Mouse (Mus musculus) small intestine, adult 2 months (tissue): ENCODE measurements around the gene Mdfic. TPM values are rescaled to one million over a fixed set of nuclear protein-coding genes. Genes with fewer than 3 reads are reported as not detected.

ENCODE experiments used
- H3K27ac ChIP-seq: fragments of 200-500 bp; 2 replicates; pipeline ENCODE4 v1.5.1; 2012; ENCODE audit warnings: low read depth, low read length, control low read depth, inconsistent platforms; ENCODE audit not compliant: insufficient read depth
- H3K27me3 ChIP-seq: fragments of 200-500 bp; 2 replicates; pipeline ENCODE4 v1.6.1; 2012; ENCODE audit warnings: mild to moderate bottlenecking, moderate library complexity, low read length, inconsistent platforms; ENCODE audit not compliant: control insufficient read depth, insufficient read depth
- H3K36me3 ChIP-seq: fragments of 200-500 bp; 2 replicates; pipeline ENCODE4 v1.6.1; 2012; ENCODE audit warnings: mild to moderate bottlenecking, low read length, control low read depth, inconsistent platforms; ENCODE audit not compliant: control insufficient read depth, insufficient read depth
- H3K4me1 ChIP-seq: fragments of 200-500 bp; 2 replicates; pipeline ENCODE4 v1.6.1; 2012; ENCODE audit warnings: low read length, inconsistent platforms, mixed read lengths; ENCODE audit not compliant: control insufficient read depth, insufficient read depth, insufficient read length
- H3K4me3 ChIP-seq: fragments of 200-500 bp; 2 replicates; pipeline ENCODE4 v1.5.1; 2012; ENCODE audit warnings: low read depth, mild to moderate bottlenecking, control low read depth, inconsistent platforms, low read length, moderate library complexity
- CTCF ChIP-seq: fragments of 200-500 bp; IDR thresholded peaks from 2 replicates; pipeline ENCODE4 v1.5.1; 2012; ENCODE audit warnings: low read depth, mild to moderate bottlenecking, control low read depth, inconsistent platforms, low read length, moderate library complexity, mixed read lengths; ENCODE audit not compliant: insufficient replicate concordance, insufficient read length; ENCODE audit errors: extremely low read depth
- POLR2A ChIP-seq: fragments of 200-500 bp; IDR thresholded peaks from 2 replicates; pipeline ENCODE4 v1.6.1; 2012; ENCODE audit warnings: low read depth, mild to moderate bottlenecking, control low read depth, inconsistent platforms, low read length, moderate library complexity
- WGBS: fragments of 180-500 bp; shearing (Covaris S2); methylation state at CpG from one replicate; pipeline ENCODE4 v1.1.7; 2018; 5-methylcytosine and 5-hydroxymethylcytosine counted together
- polyA plus RNA-seq: library from polyadenylated mRNA; depleted of rRNA; stranded (reverse); fragments of >200 nt; gene quantifications from 2 replicates; pipeline ENCODE4 v1.2.3, GENCODE M21; 2012

Gene Mdfic
- polyA plus RNA-seq, 1 experiment = 2.9 TPM

DNA sequence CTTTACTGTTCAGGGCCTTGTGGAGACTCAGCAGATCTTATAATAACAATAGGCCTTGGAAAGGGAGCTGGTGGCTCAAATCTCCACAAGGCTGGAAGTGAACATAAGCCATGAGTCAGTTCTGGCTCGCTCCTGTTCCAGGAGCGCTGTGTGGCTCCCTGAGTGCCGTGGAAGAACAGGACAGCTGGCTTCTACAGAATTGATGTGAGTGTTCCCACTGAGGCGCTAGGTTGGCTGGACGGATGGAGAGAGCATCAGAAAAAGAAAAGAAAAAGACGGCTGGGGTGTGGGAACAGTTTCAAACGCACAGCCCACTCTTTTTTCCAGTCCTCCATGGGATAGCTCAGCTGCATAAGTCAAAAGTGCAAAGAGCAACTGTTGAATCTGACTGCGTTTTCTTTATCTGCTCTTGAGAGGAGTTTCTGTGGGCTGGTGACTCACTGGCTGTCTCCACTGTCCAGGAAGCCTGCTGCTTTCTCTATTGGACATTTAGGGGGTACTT lies 22.9 kb downstream of the Mdfic start:
- Histone ChIP-seq H3K27me3 (no peaks in the 10 kb centered on the region), H3K4me1 (no peaks in the 10 kb centered on the region), H3K36me3 (0 out of 2 replicates have a peak, but pooled peaks cover 2% of the 10 kb centered on the region), H3K4me3 (no peak overlapping the region), H3K27ac (no peak overlapping the region)
- TF ChIP-seq POLR2A = no peak
- TF ChIP-seq CTCF = no peak
- WGBS = 57% methylated on average over 8 of the region's 8 CpGs

DNA sequence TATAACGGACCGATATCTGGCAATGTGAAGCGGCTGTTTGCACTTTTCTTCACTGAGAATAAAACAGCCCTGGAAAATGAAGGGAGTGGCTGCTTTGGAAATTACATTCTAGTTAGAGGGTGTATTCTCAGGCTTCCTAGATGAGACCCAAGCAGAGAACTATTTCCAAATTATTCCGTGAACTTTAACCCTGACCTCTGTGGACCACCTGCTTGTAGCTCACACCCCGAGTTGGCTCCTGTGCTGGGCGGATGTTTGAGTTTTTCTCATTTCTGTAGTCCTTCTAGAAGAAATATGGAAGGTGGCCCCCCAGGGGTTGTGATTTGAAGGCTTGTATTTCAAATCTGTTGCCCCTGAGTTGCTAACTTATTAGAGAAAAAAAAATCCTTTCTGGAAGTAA lies 23.3 kb downstream of the Mdfic start:
- H3K4me3 ChIP-seq = no peak overlapping the region
- H3K27ac ChIP-seq = no peak overlapping the region
- no peaks in the 10 kb centered on the region for H3K27me3 ChIP-seq
- WGBS = 61% methylated on average over 6 of the region's 6 CpGs
- 0 out of 2 replicates have a peak, but pooled peaks cover 2% of the 10 kb centered on the region for H3K36me3 ChIP-seq
- TF ChIP-seq CTCF (no peak), POLR2A (no peak)
- H3K4me1 ChIP-seq = no peaks in the 10 kb centered on the region

DNA sequence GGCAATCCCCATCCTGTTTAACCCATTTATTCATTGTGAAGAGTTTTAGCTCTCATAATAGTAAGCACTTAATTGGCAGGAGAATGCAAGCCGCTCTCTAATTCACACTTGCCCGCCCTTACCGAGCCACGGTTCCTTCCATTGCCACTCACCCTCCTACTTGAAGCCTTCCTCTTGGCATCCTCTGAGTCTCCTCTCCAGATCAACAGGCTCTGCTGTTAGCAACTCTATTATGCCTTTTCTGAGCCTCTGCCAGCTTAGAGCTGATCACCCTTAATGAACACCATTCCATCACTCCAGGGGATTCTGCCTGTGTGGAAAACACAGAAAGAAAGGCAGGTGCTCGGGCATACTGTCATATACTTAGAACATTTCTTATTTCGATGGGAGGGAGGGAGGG lies 24.9 kb downstream of the Mdfic start:
- 86% methylated on average over 6 of the region's 6 CpGs for WGBS
- Histone ChIP-seq H3K36me3 (0 out of 2 replicates have a peak, but pooled peaks cover 2% of the 10 kb centered on the region), H3K4me3 (no peak overlapping the region), H3K4me1 (no peaks in the 10 kb centered on the region), H3K27ac (no peak overlapping the region), H3K27me3 (no peaks in the 10 kb centered on the region)
- TF ChIP-seq POLR2A = no peak
- TF ChIP-seq CTCF = no peak

DNA sequence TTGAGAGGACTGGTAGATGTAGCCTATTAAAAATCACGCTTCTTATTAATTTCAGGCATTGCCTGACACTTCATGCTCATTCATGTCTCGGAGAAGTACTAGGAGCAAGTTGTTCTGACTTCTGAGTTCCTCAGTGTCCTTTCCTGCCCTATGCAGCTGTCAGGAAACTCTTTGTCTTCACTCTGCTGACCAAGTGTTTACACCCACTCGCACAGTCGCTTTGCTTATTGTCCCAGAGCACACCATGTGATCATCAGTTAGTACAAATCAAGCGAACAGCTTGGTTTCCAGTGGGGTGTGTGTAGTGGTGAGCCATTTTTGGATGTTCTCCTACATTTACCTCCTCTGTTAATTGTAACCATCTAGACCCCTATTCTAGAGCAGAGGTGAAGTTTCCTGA lies 25.4 kb downstream of the Mdfic start:
- 78% methylated on average over 5 of the region's 5 CpGs for WGBS

DNA sequence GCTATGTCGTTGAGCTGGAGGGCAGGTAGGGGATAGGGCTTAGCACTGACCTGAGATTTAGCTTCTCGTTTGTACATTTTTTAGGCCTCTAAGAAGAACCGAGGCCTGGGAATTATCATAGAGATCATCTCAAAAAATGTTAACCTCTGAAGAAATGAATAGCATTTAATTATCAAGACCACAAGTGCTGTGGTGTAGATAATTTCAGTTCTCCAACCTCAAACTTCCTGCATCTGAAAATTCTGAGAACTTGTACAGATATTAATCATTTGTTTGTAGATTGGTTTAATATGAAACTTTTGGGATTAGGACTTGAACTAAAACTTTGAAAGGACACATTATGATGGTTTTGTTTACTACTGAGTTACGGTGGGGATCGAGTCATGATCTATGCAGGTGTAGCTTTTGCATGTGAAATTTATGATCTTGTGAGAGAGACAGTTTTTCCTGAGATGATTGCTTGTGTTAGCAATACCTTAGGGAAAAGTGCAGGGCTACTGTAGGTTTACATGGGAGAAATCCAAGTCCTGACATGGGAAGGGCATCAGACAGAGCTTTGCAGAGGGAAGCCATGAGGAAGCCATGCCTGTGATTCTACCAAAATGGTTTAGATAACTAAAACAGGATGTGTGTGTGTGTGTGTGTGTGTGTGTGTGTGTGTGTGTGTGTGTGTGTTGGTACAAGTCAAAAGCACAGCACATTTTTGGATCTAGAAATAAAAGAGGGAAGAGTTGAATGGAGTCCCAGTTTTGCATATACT lies 27.1 kb downstream of the Mdfic start:
- TF ChIP-seq POLR2A (no peak), CTCF (no peak)
- no peak overlapping the region for H3K27ac ChIP-seq
- 84% methylated on average over 5 of the region's 5 CpGs for WGBS
- no peak overlapping the region for H3K4me3 ChIP-seq
- H3K36me3 ChIP-seq = 0 out of 2 replicates have a peak, but pooled peaks cover 2% of the 10 kb centered on the region
- H3K4me1 ChIP-seq = no peaks in the 10 kb centered on the region
- no peaks in the 10 kb centered on the region for H3K27me3 ChIP-seq

More for the DNA sequence above, 25.4 kb downstream of the Mdfic start:
- Histone ChIP-seq H3K4me3 (no peak overlapping the region), H3K27me3 (no peaks in the 10 kb centered on the region), H3K36me3 (0 out of 2 replicates have a peak, but pooled peaks cover 2% of the 10 kb centered on the region), H3K27ac (no peak overlapping the region), H3K4me1 (no peaks in the 10 kb centered on the region)
- TF ChIP-seq POLR2A = no peak
- TF ChIP-seq CTCF = no peak

DNA sequence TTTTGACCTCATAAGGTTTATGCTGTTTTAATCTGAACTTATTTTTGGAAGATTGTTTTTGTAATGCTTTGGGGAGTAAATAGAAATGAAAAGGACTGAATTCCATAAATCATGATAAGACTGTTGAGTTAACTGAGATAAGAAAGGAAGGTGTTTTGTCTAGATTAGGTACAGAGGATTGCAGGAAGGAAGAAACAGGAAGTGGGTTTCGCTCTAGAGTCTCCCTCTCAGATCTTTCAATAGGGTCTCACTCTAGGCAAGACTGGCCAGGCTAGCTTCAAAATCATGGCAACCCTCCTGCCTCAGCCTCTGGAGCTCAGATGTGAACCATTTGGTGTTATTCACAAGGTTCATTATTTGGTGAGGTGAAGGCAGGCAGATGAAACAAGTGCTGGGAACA lies 27.8 kb downstream of the Mdfic start:
- WGBS = 58% methylated on average over 1 of the region's 1 CpGs
- TF ChIP-seq POLR2A = no peak
- no peak for TF ChIP-seq CTCF
- Histone ChIP-seq H3K4me1 (no peaks in the 10 kb centered on the region), H3K4me3 (no peak overlapping the region), H3K36me3 (0 out of 2 replicates have a peak, but pooled peaks cover 2% of the 10 kb centered on the region), H3K27ac (peak overlapping the region; percentile 29; the same call in 1 of the 2 replicates), H3K27me3 (no peaks in the 10 kb centered on the region)

DNA sequence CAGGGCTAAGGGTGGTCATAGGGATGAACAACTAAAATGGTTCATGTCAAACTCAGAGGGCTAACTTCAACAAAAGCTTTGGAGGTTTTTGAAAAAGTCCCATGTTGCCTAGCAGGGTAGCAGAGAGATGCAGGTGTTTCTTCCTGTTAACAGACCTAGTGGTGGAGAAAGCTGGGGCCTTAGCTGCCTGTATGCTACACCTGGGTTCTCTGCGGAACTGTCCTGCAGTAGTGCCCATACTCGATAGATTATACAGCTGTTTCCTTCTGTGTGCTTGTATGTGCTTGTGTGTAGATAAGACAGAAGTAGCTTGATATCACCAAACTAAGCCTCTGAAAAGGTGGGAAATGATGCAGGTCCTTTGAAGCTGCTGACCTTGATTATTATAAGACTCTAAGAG lies 28.5 kb downstream of the Mdfic start:
- Histone ChIP-seq H3K27me3 (no peaks in the 10 kb centered on the region), H3K27ac (no peak overlapping the region), H3K4me3 (no peak overlapping the region), H3K4me1 (no peaks in the 10 kb centered on the region), H3K36me3 (no peaks in the 10 kb centered on the region)
- 90% methylated on average over 2 of the region's 2 CpGs for WGBS
- no peak for TF ChIP-seq CTCF
- no peak for TF ChIP-seq POLR2A
